Comparison of ENCODE assay signal across 8 mouse cellular contexts in genomic region chr11:72135383-72136158, GRCm38 (mm10). TPM values are rescaled to one million over a fixed set of nuclear protein-coding genes. Genes with fewer than 3 reads are reported as not detected.
A peak's percentile ranks its signal among the peaks of the same experiment; 100 is the strongest.
DNase-seq lines count a peak whose midpoint lies in the region; ATAC-seq lines count a peak whose summit lies in the region.

TSS of gene Pitpnm3 (minus strand) at chr11:72135778.

- H3K9me3 ChIP-seq in embryonic facial prominence, embryonic 14.5 days (ENCODE audit: control insufficient read depth, low read length) = no peaks in the 10 kb centered on the region
- H3K9me3 ChIP-seq in heart, embryonic 14.5 days (ENCODE audit: control insufficient read depth, low read length) = no peaks in the 10 kb centered on the region
- no peaks in the 10 kb centered on the region for H3K9me3 ChIP-seq in stomach, embryonic 15.5 days

- peaks cover 38% of the 10 kb centered on the region for H3K27me3 ChIP-seq in embryonic facial prominence, embryonic 14.5 days (replicated peaks; ENCODE audit: control insufficient read depth, insufficient read depth, low read length)
- H3K27me3 ChIP-seq in heart, embryonic 14.5 days (ENCODE audit: control insufficient read depth, insufficient read depth, low read length) = peaks cover 46% of the 10 kb centered on the region
- peaks cover 26% of the 10 kb centered on the region for H3K27me3 ChIP-seq in stomach, embryonic 15.5 days (replicated peaks)

- peak; percentile 22 for ATAC-seq in embryonic facial prominence, embryonic 14.5 days (ENCODE audit: low read depth)
- ATAC-seq in heart, embryonic 14.5 days (ENCODE audit: insufficient number of reproducible peaks, insufficient read depth, low FRiP score, low read depth) = no peak
- ATAC-seq in stomach, embryonic 15.5 days (ENCODE audit: insufficient read depth, low FRiP score, low read depth) = no peak
- no peak for ATAC-seq in megakaryocyte-erythroid progenitor cell, adult 5-6 weeks (replicated peaks; ENCODE audit: low FRiP score, low TSS enrichment, poor library complexity, severe bottlenecking)

- peak within 1 kb of the TSS; percentile 76 for H3K9ac ChIP-seq in embryonic facial prominence, embryonic 14.5 days (ENCODE audit: low read depth, low read length)
- H3K9ac ChIP-seq in heart, embryonic 14.5 days (ENCODE audit: low read length) = peak within 1 kb of the TSS; percentile 71
- peak within 1 kb of the TSS; percentile 46 for H3K9ac ChIP-seq in stomach, embryonic 15.5 days

- peak within 1 kb of the TSS; percentile 61 for H3K4me3 ChIP-seq in embryonic facial prominence, embryonic 14.5 days (ENCODE audit: low read depth, low read length)
- peak within 1 kb of the TSS; percentile 47 to 56 for H3K4me3 ChIP-seq in heart, embryonic 14.5 days (ENCODE audit: control insufficient read depth in 1 of 2, insufficient read depth in 1 of 2, low read depth in 1 of 2, low read length in 2 of 2)
- peak within 1 kb of the TSS; percentile 56 for H3K4me3 ChIP-seq in stomach, embryonic 15.5 days (replicated peaks)

- no peaks in the 10 kb centered on the region for H3K36me3 ChIP-seq in embryonic facial prominence, embryonic 14.5 days (ENCODE audit: control insufficient read depth, insufficient read depth, low read length)
- H3K36me3 ChIP-seq in heart, embryonic 14.5 days (ENCODE audit: control insufficient read depth, insufficient read depth, low read length) = no peaks in the 10 kb centered on the region
- H3K36me3 ChIP-seq in stomach, embryonic 15.5 days = no peaks in the 10 kb centered on the region

- H3K4me1 ChIP-seq in embryonic facial prominence, embryonic 14.5 days (ENCODE audit: control insufficient read depth, insufficient read depth, low read length) = peaks cover 20% of the 10 kb centered on the region
- H3K4me1 ChIP-seq in heart, embryonic 14.5 days (ENCODE audit: control insufficient read depth in 2 of 2, insufficient read depth in 2 of 2, low read length in 2 of 2) = peaks cover 23 to 27% of the 10 kb centered on the region in 2 experiments
- peaks cover 32% of the 10 kb centered on the region for H3K4me1 ChIP-seq in stomach, embryonic 15.5 days

- WGBS in embryonic facial prominence, embryonic 14.5 days = 2% methylated on average over 38 of the region's 107 CpGs
- WGBS in heart, embryonic 14.5 days = 2% methylated on average over 47 of the region's 107 CpGs
- 1% methylated on average over 97 of the region's 107 CpGs for WGBS in stomach, embryonic 15.5 days

- no peak within 1 kb of the TSS for H3K27ac ChIP-seq in embryonic facial prominence, embryonic 14.5 days (replicated peaks; ENCODE audit: low read depth, low read length)
- no peak within 1 kb of the TSS for H3K27ac ChIP-seq in heart, embryonic 14.5 days (replicated peaks in 1 of 2; ENCODE audit: control insufficient read depth in 1 of 2, insufficient read depth in 1 of 2, low read depth in 2 of 2, low read length in 2 of 2)
- no peak within 1 kb of the TSS for H3K27ac ChIP-seq in stomach, embryonic 15.5 days

- peak within 1 kb of the TSS; percentile 97 for H3K4me2 ChIP-seq in embryonic facial prominence, embryonic 14.5 days (ENCODE audit: low read depth, low read length)
- H3K4me2 ChIP-seq in heart, embryonic 14.5 days (ENCODE audit: low read length) = peak within 1 kb of the TSS; percentile 96
- peak within 1 kb of the TSS; percentile 97 for H3K4me2 ChIP-seq in stomach, embryonic 15.5 days

- DNase-seq in urinary bladder, postnatal 25 days (ENCODE audit: low spot score) = peak; percentile 33
- no peak for DNase-seq in urinary bladder, postnatal 36 days (ENCODE audit: low spot score in 2 of 2)
- DNase-seq in embryonic facial prominence, embryonic 14.5 days (ENCODE audit: low spot score) = no peak
- peak in 1 of 2 experiments; percentile 46 for DNase-seq in layer of hippocampus, postnatal 25 days (ENCODE audit: extremely low spot score in 1 of 2, low spot score in 1 of 2)
- DNase-seq in lung, postnatal 25 days (ENCODE audit: low spot score) = peak; percentile 50

RNA-seq across cellular contexts. Expression of gene Pitpnm3, which starts in this region (rescaled TPM):
- 0.89 and 0.96 TPM in 2 replicates for polyA plus RNA-seq in embryonic facial prominence, embryonic 14.5 days (2014; fragmentation: Nextera tagmentation; extraction: Ambion mirVana)
- 0.26 and 0.39 TPM in 2 replicates for polyA plus RNA-seq in heart, embryonic 14.5 days (2014; fragmentation: Nextera tagmentation; extraction: Ambion mirVana)
- total RNA-seq in layer of hippocampus, postnatal 25 days (2021) = 10 to 100 TPM; 25.0 to 27.9 TPM
- polyA plus RNA-seq in stomach, embryonic 15.5 days (2015; fragmentation: Nextera tagmentation; extraction: Ambion mirVana) = 0.53 and 0.64 TPM in 2 replicates
- not detected in 2 replicates for total RNA-seq in megakaryocyte-erythroid progenitor cell, adult 5-6 weeks (2014; fragmentation: Nextera tagmentation)
- not detected in 2 replicates for total RNA-seq in megakaryocyte-erythroid progenitor cell, adult 5-6 weeks (2017)

Comparison
In these comparisons a context has a peak if more than half of its experiments do, and no peak if none do; other contexts are left out.
1. RNA of gene Pitpnm3 (total RNA-seq): 25.0 to 27.9 TPM in layer of hippocampus, postnatal 25 days; not detected in megakaryocyte-erythroid progenitor cell, adult 5-6 weeks; every median in the first group is over 10 times any median in the second.
2. DNase-seq: peak in urinary bladder, postnatal 25 days (single experiment) and lung, postnatal 25 days (single experiment); none in urinary bladder, postnatal 36 days (0 of 2) and embryonic facial prominence, embryonic 14.5 days (single experiment).
3. Peak in ATAC-seq, H3K4me3 ChIP-seq, H3K9ac ChIP-seq and H3K4me2 ChIP-seq in embryonic facial prominence, embryonic 14.5 days; RNA of the gene not detected or under 1 TPM.
4. Peak in every context shown above with its lines, with median percentiles within 50 percentile points of each other: H3K4me2 ChIP-seq, H3K4me3 ChIP-seq and H3K9ac ChIP-seq.